Mouse (Mus musculus): ENCODE data around the gene Olfr869. TPM values are rescaled to one million over a fixed set of nuclear protein-coding genes. Genes with fewer than 3 reads are reported as not detected.

Gene Olfr869
- total RNA-seq (2021): not detected

GRCm38 (mm10) chr9:20128709-20129108, at the start of gene Olfr869:
TSS of gene Olfr869 (plus strand) at chr9:20129009.
- no peak for DNase-seq (ENCODE audit: low spot score in 2 of 2)
- intact Hi-C loops (cut with DNase I): no loop called here

GRCm38 (mm10) chr9:20098326-20098725, 30.5 kb upstream of the Olfr869 start, which contains the start of gene Olfr868:
TSS of gene Olfr868 (plus strand) at chr9:20098626.
- intact Hi-C loops (cut with DNase I): no loop called here
- DNase-seq (ENCODE audit: low spot score in 2 of 2): no peak

GRCm38 (mm10) chr9:20149706-20150105, 20.9 kb downstream of the Olfr869 start:
- intact Hi-C loops (cut with DNase I): no loop called here
- DNase-seq (ENCODE audit: low spot score in 2 of 2): no peak

- intact Hi-C loops (cut with DNase I): no loop called here
- DNase-seq (ENCODE audit: low spot score in 2 of 2): no peak
These were observed 45.1 kb downstream of the Olfr869 start, which contains the start of gene Olfr870 for GRCm38 (mm10) chr9:20173957-20174356. TSS of gene Olfr870 (minus strand) at chr9:20174057.

- no peak for DNase-seq (ENCODE audit: low spot score in 2 of 2)
- intact Hi-C loops (cut with DNase I): no loop called here
These were observed 50.7 kb downstream of the Olfr869 start for GRCm38 (mm10) chr9:20179463-20179862.

Other genes starting within 250 kb of the Olfr869 start
- gene Olfr862, start 241.0 kb upstream of the Olfr869 start, total RNA-seq (2021): not detected
- not detected for gene Olfr77, start 212.1 kb upstream of the Olfr869 start, total RNA-seq (2021)
- gene Olfr866, start 101.0 kb upstream of the Olfr869 start, total RNA-seq (2021): not detected
- not detected for gene Olfr867, start 71.4 kb upstream of the Olfr869 start, total RNA-seq (2021)
- gene Olfr868, start 30.4 kb upstream of the Olfr869 start, total RNA-seq (2021): not detected
- not detected for gene Olfr870, start 45.0 kb downstream of the Olfr869 start, total RNA-seq (2021)
- gene Olfr871, start 83.2 kb downstream of the Olfr869 start, total RNA-seq (2021): not detected
- not detected for gene Olfr872, start 108.1 kb downstream of the Olfr869 start, total RNA-seq (2021)
- gene Olfr39, start 153.3 kb downstream of the Olfr869 start, total RNA-seq (2021): not detected
- gene Olfr873, start 169.5 kb downstream of the Olfr869 start, total RNA-seq (2021): not detected
- gene Olfr18, start 207.1 kb downstream of the Olfr869 start, total RNA-seq (2021): not detected